Mouse (Mus musculus) adipocyte (in vitro differentiated cells): ENCODE results near the gene Ip6k3.
A peak's percentile ranks its signal among the peaks of the same experiment; 100 is the strongest.

Source experiments
- DNase-seq: peaks from one replicate; pipeline ENCODE4 v3.0.0-alpha.2; 2016; ENCODE audit warnings: low spot score

Ip6k3 gene

DNA sequence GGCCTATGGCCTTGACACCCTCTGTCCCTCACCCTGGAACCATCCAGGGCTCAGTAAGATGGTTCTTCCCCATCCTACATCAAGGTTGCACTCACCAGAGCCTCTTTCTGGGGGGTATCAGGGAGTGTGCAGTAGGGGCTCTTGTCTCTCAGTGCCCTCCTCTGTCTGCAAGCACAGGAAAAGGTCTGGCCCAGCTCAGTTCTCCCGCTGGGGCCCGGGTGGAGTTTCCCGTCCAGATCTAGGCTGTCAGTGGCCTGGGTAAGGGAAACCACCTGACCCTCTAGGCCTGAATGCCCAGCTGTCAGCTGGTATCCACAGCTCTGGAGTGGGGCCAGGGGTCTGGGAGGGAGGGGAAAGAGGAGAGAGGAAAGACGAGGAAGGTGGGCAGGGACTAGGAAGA, at the start of gene Ip6k3:
TSS of gene Ip6k3 (minus strand) at position 251 of the 400 bp plus-strand sequence.
- DNase-seq, result no peak

DNA sequence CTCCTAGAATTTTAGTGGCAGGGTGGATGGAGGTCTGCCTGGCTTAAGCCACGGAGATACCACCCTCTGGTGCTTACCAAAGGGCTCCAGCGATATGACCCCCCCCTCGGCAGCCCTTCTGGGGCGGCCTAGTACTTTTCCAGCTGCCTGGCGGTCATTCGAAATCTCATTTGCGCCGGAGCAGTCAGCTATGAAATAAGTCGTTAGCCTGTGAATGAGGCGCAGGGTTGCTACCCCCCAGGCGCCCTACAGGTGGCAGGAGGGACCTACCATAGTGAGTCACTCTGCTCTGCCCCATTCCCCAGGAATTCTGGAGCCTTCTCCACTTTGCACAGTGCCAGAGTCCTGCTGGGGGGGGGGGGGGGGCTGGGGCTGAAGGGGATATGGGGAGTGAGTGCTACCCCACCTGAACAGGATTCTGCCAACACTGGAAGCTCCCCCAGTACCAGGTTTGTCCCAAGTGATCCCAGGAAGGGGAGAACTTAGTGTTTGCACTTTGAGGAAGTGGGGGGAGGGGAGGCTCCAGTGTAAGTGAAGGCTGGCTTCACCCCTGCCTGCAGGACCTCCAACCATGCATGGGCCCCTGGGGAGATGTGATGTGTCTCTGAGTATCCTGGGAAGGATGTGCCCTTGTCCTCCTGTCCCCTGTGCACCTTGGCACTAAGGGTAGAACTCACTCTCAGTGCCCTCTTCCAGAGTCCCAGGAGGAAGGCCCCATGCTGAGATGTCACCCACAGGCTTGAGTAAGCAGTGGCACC, 45.4 kb upstream of the Ip6k3 start:
- DNase-seq, result peak; percentile 31

DNA sequence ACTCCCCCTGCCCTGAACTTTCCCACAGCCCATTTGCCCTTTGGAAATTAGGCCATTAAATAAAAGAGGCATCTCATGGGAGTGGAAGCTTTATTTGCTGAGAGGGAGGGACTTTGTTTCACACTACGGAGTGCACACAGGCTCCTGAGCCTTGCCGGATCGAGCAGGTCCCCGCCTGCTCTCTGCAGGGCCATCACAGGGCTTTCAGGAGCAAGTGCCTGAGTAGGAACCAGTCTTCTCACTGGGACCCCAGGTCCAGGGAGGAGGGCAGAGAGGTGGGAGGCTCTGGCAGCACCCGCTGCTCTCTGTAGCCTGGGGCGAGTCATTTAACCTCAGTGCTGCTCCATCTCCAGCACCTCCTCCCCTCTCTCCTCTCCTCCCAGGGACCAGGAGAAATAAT, 44.4 kb upstream of the Ip6k3 start:
- no peak for DNase-seq

- DNase-seq, result peak; percentile 75
These were observed 39.6 kb upstream of the Ip6k3 start for GRCm38 (mm10) chr17:27207113-27207707.

- peak; percentile 95 for DNase-seq
These were observed 36.7 kb upstream of the Ip6k3 start, which contains the start of gene Lemd2 for GRCm38 (mm10) chr17:27204075-27204909. TSS of gene Lemd2 (minus strand) at chr17:27204469.

DNA sequence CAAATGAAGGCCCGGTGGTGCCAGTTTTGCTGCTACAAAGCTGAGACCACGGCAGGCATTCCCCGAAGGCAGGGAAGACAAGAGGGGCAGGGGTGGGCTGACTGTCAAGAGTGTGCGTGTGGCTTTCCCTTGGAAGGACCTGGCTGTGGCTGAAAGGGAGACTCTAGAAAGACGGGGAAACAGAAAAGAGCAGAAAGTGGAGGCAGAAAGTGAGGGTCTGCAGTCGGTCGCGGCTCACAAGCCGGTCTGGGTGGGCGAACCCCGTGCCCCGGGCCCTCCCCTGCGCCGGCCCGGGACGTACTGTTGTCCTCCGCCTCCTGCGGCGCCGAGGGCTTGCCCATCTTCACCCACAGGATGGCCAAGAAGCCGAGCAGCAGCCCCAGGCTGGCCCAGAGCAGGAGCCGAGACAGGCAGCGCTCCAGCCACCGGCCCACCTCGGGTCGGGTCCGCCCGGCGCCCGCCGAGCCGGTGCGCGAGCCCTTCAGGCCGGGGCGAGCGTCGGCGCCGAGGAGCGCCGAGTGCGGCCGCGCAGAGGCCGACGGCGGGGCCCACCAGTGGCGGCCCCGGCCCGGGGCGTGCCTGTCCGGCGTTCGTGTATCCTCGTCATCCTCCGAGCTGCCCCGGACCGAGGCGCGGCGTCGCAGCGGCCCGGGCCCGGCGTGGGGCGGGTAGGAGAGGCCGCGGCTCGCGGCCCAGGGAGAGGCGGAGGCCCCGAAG, 35.9 kb upstream of the Ip6k3 start:
- peak; percentile 40 for DNase-seq

DNA sequence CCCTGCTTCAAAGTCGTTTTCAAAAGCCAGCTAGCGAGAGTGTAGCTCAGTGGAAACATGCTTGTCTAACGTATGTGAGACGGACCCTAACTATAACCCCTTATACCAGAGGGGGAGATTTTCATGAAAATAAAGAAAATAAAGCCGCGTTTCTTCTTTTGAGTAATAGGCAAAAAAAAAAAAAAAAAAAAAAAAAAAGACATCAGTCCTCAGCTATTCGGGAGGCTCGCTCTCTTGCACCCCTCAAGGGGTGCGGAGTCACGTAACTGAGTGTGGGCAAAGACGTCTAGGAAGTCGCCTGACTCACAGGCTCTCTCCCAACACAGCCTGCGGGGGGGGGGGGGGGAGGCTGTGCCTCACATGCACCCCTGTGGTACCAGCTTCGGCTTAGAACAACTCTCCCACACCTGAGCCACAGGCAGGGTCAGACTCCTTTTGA, 35.3 kb upstream of the Ip6k3 start:
- DNase-seq, result no peak

- DNase-seq, result peak; percentile 51
These were observed 34.4 kb upstream of the Ip6k3 start for GRCm38 (mm10) chr17:27201981-27202380.

DNA sequence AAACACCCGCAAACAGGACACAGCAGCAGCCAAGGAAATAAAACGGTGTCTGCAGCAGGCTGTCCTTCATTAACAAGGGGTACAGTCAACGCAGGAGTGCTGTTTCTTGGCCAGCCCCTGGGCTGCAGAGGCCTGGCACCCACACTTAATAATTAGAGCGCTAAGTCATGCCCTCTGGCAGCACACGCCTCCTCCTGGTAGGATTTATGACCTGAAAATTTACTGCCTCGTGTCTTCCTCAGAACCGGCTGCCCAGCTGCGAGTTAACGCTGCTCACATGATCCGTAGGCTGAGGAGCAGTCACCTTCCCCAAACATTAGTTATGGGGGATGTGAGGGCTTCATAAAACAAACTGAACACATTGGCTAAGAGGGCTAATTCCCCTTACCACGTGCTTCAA, 33.2 kb upstream of the Ip6k3 start:
- peak; percentile 21 for DNase-seq

- no peak for DNase-seq
These were observed 32.3 kb upstream of the Ip6k3 start for GRCm38 (mm10) chr17:27199864-27200263.

DNA sequence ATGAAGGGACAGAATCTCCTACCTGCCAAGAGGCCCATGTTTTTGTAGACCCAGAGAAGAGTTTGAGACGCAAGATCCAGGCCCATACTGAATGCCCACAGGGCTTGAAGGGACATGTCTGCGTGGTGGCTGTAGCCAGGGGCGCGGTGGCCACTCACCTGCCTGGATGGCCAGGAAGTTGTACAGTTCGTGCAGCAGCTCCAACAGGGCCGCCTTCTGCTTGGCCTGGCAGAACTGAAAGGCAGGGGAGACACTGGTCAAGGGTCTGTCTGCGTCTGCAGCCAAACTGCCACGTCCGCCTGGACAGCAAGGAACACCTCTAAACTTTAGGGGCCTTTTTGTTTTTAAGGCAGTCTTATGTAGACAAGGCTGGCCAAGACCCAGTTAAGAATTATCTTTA, 31.6 kb upstream of the Ip6k3 start:
- no peak for DNase-seq

DNA sequence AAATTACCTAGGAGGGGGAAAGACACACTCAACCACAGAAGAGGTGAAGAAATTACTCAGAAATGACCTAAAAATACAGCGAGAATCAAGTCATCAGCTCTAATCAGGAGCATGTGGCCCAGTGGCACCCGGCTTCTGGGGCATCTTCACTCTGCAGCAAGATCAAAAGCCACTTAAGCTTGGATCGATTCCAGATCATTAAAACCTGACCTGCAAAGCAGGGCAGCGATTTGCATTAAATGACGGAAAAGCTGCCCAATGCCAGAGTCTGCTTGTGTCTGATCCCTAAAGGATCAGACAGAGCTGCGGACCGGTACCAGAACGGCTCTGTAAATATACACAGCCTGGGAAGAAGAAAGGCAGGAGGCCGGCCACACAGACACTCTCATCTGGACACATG, 28.6 kb upstream of the Ip6k3 start:
- DNase-seq, result no peak

DNA sequence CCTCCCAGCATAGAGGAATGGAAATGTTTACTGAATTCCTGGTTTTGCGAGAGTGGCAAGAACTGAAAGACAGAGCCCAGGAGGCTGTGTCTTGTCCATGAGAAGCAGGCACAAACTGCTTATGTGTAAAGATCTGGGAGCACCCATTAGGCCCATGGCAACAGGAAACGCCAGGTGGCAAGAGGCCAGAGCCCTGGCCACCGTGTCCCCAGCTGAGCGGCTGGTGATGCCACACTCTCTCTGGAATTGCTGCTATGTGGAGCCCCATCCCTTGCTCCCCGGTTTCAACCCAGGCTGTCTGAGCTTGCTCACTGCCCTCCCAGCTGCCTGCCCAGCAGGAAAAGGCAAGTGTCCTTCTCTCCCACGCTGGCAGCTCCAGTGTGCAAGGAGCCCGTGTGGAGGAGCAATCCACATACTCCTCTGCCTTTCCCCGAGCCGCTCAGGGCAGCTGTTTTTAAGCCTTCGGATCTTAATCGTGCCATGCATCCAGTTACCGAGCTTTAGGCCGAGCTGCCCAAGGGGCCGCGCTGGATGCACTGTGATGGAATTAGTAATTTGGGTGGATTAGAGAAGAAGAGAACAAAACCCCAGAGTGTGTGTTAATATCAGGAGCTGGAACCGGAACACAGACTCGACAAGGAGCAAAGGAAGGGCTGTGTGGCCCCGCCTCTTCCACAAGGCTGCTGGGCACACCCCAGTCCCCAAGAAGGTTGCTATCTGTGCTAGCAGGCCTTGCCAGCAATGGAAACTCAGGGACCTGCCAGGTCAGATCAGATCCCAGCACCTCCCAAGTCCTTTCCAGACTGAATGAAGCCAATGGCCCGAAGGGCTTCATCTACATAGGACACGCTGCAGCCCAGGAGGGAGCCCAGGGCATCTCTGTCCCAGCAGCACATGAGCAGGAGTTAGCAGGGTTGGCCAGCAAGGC, 26.9 kb upstream of the Ip6k3 start:
- no peak for DNase-seq

- no peak for DNase-seq
These were observed 24.2 kb upstream of the Ip6k3 start for GRCm38 (mm10) chr17:27191804-27192203.

- no peak for DNase-seq
These were observed 23.6 kb upstream of the Ip6k3 start for GRCm38 (mm10) chr17:27191189-27191588.

- peak; percentile 60 for DNase-seq
These were observed 22.1 kb upstream of the Ip6k3 start for GRCm38 (mm10) chr17:27189640-27190216.

DNA sequence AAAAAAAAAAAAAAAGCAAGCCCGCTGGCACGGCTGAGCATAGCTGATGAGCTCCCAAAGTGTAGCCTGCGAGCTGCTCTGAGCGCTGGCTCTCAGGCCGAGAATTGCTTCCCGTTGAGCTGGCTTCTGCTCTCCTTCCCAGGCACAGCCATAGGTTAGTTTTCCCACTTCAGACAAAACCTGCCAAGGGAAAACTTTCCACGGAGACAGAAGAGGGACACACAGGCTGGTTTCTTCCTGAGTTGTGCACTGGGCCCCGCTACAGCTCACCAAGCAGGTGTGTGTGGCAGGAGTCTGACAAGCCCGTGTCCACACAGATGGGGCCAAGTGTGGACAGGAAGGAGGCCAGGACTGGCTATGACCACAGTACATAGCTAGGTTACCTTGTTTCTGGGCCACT, 21.3 kb upstream of the Ip6k3 start:
- DNase-seq, result no peak

DNA sequence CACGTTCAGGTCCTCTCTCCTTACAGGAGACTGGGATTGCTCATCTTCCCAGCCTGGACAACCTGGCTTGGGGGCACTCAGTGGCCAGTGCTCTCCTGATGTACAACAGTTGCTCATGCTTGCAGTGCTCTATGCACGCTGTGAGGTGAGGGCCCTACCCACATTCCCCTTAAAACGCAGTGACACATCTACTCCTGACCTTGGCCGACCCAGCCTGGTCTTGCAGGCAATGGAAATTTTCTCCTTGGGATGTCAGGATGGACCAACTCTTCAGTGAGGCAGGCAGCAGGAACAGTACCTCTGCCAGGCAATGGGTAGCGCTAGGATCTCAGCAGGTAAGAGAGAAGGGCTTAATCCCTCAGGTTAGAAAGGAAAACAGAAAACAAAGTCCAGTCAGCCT, 19.5 kb upstream of the Ip6k3 start:
- DNase-seq, result no peak

GRCm38 (mm10) chr17:27186068-27186467, 18.5 kb upstream of the Ip6k3 start:
- DNase-seq, result no peak

DNA sequence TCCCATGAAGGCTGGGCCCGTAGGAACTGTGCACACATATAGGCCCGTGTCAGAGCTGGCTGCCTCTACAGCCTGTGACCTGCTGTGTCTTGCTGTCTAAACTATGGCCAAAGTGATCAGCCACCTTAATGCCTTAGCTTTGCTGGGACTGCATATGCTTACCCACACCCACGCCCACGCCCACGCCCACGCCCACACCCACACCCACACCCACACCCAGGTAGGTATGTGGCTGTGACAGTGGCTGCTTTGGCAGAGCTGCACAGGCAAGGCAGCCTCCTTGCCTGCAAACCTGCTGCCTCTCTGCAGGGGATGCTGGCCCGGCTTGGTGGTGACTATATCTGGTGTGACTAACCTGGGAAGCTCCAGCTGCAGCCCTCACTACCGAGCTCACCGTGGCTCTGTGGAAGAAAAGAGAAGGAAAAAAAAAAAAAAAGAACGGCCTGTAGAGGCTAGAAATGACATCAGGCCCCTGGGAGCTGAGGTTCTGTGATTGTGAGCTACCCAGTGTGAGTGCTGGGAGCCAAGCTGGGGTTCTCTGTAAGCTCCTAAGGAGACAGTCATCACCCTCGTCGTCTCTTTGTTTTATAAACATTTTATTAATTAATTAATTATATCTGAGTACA, 16.2 kb upstream of the Ip6k3 start:
- no peak for DNase-seq
